In genomic region chr13:113638914-113639313, GRCm38 (mm10) we compare ENCODE assay signal across 8 mouse cellular contexts. TPM values are rescaled to one million over a fixed set of nuclear protein-coding genes. Genes with fewer than 3 reads are reported as not detected.
A peak's percentile ranks its signal among the peaks of the same experiment; 100 is the strongest.
DNase-seq lines count a peak whose midpoint lies in the region; ATAC-seq and TF ChIP-seq lines count a peak whose summit lies in the region.

No protein-coding gene starts in this region.

- in situ Hi-C loops in Patski (cut with MboI; ENCODE audit: low pct_unique_long_range_greater_than_20kb) = no loop called here

- peak; percentile 9 for DNase-seq in hindbrain, embryonic 10.5 days (ENCODE audit: low spot score)
- DNase-seq in A20 (ENCODE audit: low read depth, low spot score) (peak; percentile 55), Patski (ENCODE audit: low read depth, low spot score) (no peak)
- peak; percentile 79 for DNase-seq in hindbrain, embryonic 14.5 days (ENCODE audit: low spot score)
- DNase-seq in splenic B cell, adult 2 months (ENCODE audit: low read depth, low spot score) = peak; percentile 46
- no peak for DNase-seq in layer of hippocampus, adult 9-10 months (ENCODE audit: low spot score)
- DNase-seq in right cerebral cortex, postnatal 14 days = no peak

- no peaks in the 10 kb centered on the region for H3K36me3 ChIP-seq in hindbrain, embryonic 10.5 days
- H3K36me3 ChIP-seq in hindbrain, embryonic 12.5 days = no peaks in the 10 kb centered on the region
- no peaks in the 10 kb centered on the region for H3K36me3 ChIP-seq in hindbrain, embryonic 14.5 days (replicated peaks; ENCODE audit: control insufficient read depth, insufficient read depth)
- no peaks in the 10 kb centered on the region for H3K36me3 ChIP-seq in splenic B cell, adult 2 months (ENCODE audit: control insufficient read depth, insufficient read depth, low read length, poor library complexity, severe bottlenecking)

- POLR2A ChIA-PET in Patski (lab: Charles Lee) = interaction anchor here (0.6 to 1.2 kb wide), 2 partner anchors 18 to 226 kb away, joined by 3 read pairs; no protein-coding TSS in a partner anchor

- H3K9ac ChIP-seq in hindbrain, embryonic 12.5 days = no peak overlapping the region
- no peak overlapping the region for H3K9ac ChIP-seq in hindbrain, embryonic 14.5 days

- WGBS in hindbrain, embryonic 10.5 days = 31% methylated on average over 7 of the region's 7 CpGs
- 37% methylated on average over 7 of the region's 7 CpGs for WGBS in hindbrain, embryonic 12.5 days
- 30% methylated on average over 7 of the region's 7 CpGs for whole genome bisulfite sequencing in hindbrain, embryonic 14.5 days

- ATAC-seq in hindbrain, embryonic 12.5 days (ENCODE audit: low FRiP score) = no peak
- no peak for ATAC-seq in Patski
- ATAC-seq in hindbrain, embryonic 14.5 days (ENCODE audit: low FRiP score) = no peak

- CTCF ChIA-PET in Patski (lab: Charles Lee) = interaction anchor here (0.6 to 4.6 kb wide), 12 partner anchors 12 to 317 kb away, joined by 3 to 25 read pairs (median 4); partner anchors contain the start of gene Snx18

- H3K9me3 ChIP-seq in hindbrain, embryonic 10.5 days = no peaks in the 10 kb centered on the region
- H3K9me3 ChIP-seq in hindbrain, embryonic 12.5 days (replicated peaks) = no peaks in the 10 kb centered on the region
- H3K9me3 ChIP-seq in hindbrain, embryonic 14.5 days (ENCODE audit: control insufficient read depth, low read length) = no peaks in the 10 kb centered on the region

- TF ChIP-seq CTCF in Patski (IDR thresholded peaks at IDR 0.05) = peak; percentile 58

- no peak overlapping the region for H3K4me2 ChIP-seq in hindbrain, embryonic 12.5 days (replicated peaks)
- no peak overlapping the region for H3K4me2 ChIP-seq in hindbrain, embryonic 14.5 days (replicated peaks)

- H3K27me3 ChIP-seq in hindbrain, embryonic 10.5 days (ENCODE audit: insufficient read depth, poor library complexity, severe bottlenecking) = no peaks in the 10 kb centered on the region
- H3K27me3 ChIP-seq in hindbrain, embryonic 12.5 days = no peaks in the 10 kb centered on the region
- no peaks in the 10 kb centered on the region for H3K27me3 ChIP-seq in Patski
- no peaks in the 10 kb centered on the region for H3K27me3 ChIP-seq in hindbrain, embryonic 14.5 days (ENCODE audit: control insufficient read depth, insufficient read depth, low read length)
- H3K27me3 ChIP-seq in splenic B cell, adult 2 months (ENCODE audit: control insufficient read depth, insufficient read depth, low read length, poor library complexity, severe bottlenecking) = no peaks in the 10 kb centered on the region

- no peak overlapping the region for H3K4me3 ChIP-seq in hindbrain, embryonic 10.5 days
- H3K4me3 ChIP-seq in hindbrain, embryonic 12.5 days = no peak overlapping the region
- no peak overlapping the region for H3K4me3 ChIP-seq in hindbrain, embryonic 14.5 days (replicated peaks; ENCODE audit: low read length)

- H3K27ac ChIP-seq in hindbrain, embryonic 10.5 days = no peak overlapping the region
- H3K27ac ChIP-seq in hindbrain, embryonic 12.5 days = no peak overlapping the region
- H3K27ac ChIP-seq in hindbrain, embryonic 14.5 days = no peak overlapping the region

- 0 out of 2 replicates have a peak, but pooled peaks cover 6% of the 10 kb centered on the region for H3K4me1 ChIP-seq in hindbrain, embryonic 10.5 days (replicated peaks)
- H3K4me1 ChIP-seq in hindbrain, embryonic 12.5 days = no peaks in the 10 kb centered on the region
- no peaks in the 10 kb centered on the region; the same call in 1 of the 2 replicates for H3K4me1 ChIP-seq in hindbrain, embryonic 14.5 days (replicated peaks; ENCODE audit: control insufficient read depth, insufficient read depth, low read length)

RNA-seq across cellular contexts. Expression of gene Snx18, which starts 20.6 kb away (rescaled TPM):
- 18.1 and 18.4 TPM in 2 replicates for polyA plus RNA-seq in hindbrain, embryonic 10.5 days (2016; fragmentation: Nextera tagmentation; extraction: Ambion mirVana)
- 30.6 and 31.1 TPM in 2 replicates for polyA plus RNA-seq in hindbrain, embryonic 12.5 days (2016; fragmentation: Nextera tagmentation; extraction: Ambion mirVana)
- 35.3 TPM for polyA plus RNA-seq in Patski (2021)
- 15.8 and 16.2 TPM in 2 replicates for polyA plus RNA-seq in hindbrain, embryonic 14.5 days (2014; fragmentation: Nextera tagmentation; extraction: Ambion mirVana)

RNA-seq across cellular contexts. Expression of gene Hspb3, which starts 24.6 kb away (rescaled TPM):
- 0.21 TPM in 1 of 2 replicates, not detected in the other for polyA plus RNA-seq in hindbrain, embryonic 10.5 days (2016; fragmentation: Nextera tagmentation; extraction: Ambion mirVana)
- polyA plus RNA-seq in hindbrain, embryonic 12.5 days (2016; fragmentation: Nextera tagmentation; extraction: Ambion mirVana) = 0.76 and 1.6 TPM in 2 replicates
- polyA plus RNA-seq in Patski (2021) = not detected
- polyA plus RNA-seq in hindbrain, embryonic 14.5 days (2014; fragmentation: Nextera tagmentation; extraction: Ambion mirVana) = 0.25 TPM in 1 of 2 replicates, not detected in the other

Comparison
In these comparisons a context has a peak if more than half of its experiments do, and no peak if none do; other contexts are left out.
1. DNase-seq: peak in hindbrain, embryonic 10.5 days (single experiment), A20 (single experiment), hindbrain, embryonic 14.5 days (single experiment) and splenic B cell, adult 2 months (single experiment); none in Patski (single experiment), layer of hippocampus, adult 9-10 months (single experiment) and right cerebral cortex, postnatal 14 days (single experiment).